Mouse (Mus musculus): Measurements from ENCODE around the gene Wscd2. TPM values are rescaled to one million over a fixed set of nuclear protein-coding genes. Genes with fewer than 3 reads are reported as not detected.

The Wscd2 gene
- polyA plus RNA-seq, 1 experiment from 2014 or later, result 2.2 TPM

- Histone ChIP-seq H3K4me1 (ENCODE audit: control insufficient read depth, insufficient read depth, low read length) (no peaks in the 10 kb centered on the region), H3K9me3 (replicated peaks; ENCODE audit: control insufficient read depth, low read length) (no peaks in the 10 kb centered on the region), H3K36me3 (replicated peaks; ENCODE audit: control insufficient read depth, insufficient read depth, low read depth, low read length) (no peaks in the 10 kb centered on the region), H3K9ac (replicated peaks; ENCODE audit: low read length) (no peak overlapping the region), H3K4me2 (ENCODE audit: low read depth, low read length) (no peak overlapping the region), H3K27ac (replicated peaks; ENCODE audit: low read depth, low read length) (no peak overlapping the region), H3K4me3 (ENCODE audit: low read depth, low read length) (no peak overlapping the region), H3K27me3 (ENCODE audit: control insufficient read depth, insufficient read depth, low read length) (no peaks in the 10 kb centered on the region)
- no peak for DNase-seq (ENCODE audit: low spot score)
- no peak for ATAC-seq (replicated peaks; ENCODE audit: insufficient number of reproducible peaks, low FRiP score, low TSS enrichment, low read depth)
- WGBS, result 73% methylated on average over 6 of the region's 6 CpGs
These were observed 120.4 kb downstream of the Wscd2 start for GRCm38 (mm10) chr5:113610490-113610889.

- Histone ChIP-seq H3K4me1 (ENCODE audit: control insufficient read depth, insufficient read depth, low read length) (no peaks in the 10 kb centered on the region), H3K9ac (replicated peaks; ENCODE audit: low read length) (no peak overlapping the region), H3K27me3 (ENCODE audit: control insufficient read depth, insufficient read depth, low read length) (no peaks in the 10 kb centered on the region), H3K9me3 (replicated peaks; ENCODE audit: control insufficient read depth, low read length) (no peaks in the 10 kb centered on the region), H3K4me3 (ENCODE audit: low read depth, low read length) (no peak overlapping the region), H3K27ac (replicated peaks; ENCODE audit: low read depth, low read length) (no peak overlapping the region), H3K4me2 (ENCODE audit: low read depth, low read length) (no peak overlapping the region), H3K36me3 (replicated peaks; ENCODE audit: control insufficient read depth, insufficient read depth, low read depth, low read length) (no peaks in the 10 kb centered on the region)
- DNase-seq (ENCODE audit: low spot score) (no peak), ATAC-seq (replicated peaks; ENCODE audit: insufficient number of reproducible peaks, low FRiP score, low TSS enrichment, low read depth) (no peak)
- 76% methylated on average over 6 of the region's 6 CpGs for WGBS
These were observed 121.0 kb downstream of the Wscd2 start for GRCm38 (mm10) chr5:113611131-113611530.

- ATAC-seq (replicated peaks; ENCODE audit: insufficient number of reproducible peaks, low FRiP score, low TSS enrichment, low read depth) (no peak), DNase-seq (ENCODE audit: low spot score) (no peak)
- no peaks in the 10 kb centered on the region for H3K27me3 ChIP-seq (ENCODE audit: control insufficient read depth, insufficient read depth, low read length)
- H3K9ac ChIP-seq (replicated peaks; ENCODE audit: low read length), result no peak overlapping the region
- WGBS, result 85% methylated on average over 12 of the region's 12 CpGs
- H3K4me2 ChIP-seq (ENCODE audit: low read depth, low read length), result no peak overlapping the region
- H3K36me3 ChIP-seq (replicated peaks; ENCODE audit: control insufficient read depth, insufficient read depth, low read depth, low read length), result no peaks in the 10 kb centered on the region
- H3K4me1 ChIP-seq (ENCODE audit: control insufficient read depth, insufficient read depth, low read length), result no peaks in the 10 kb centered on the region
- no peaks in the 10 kb centered on the region for H3K9me3 ChIP-seq (replicated peaks; ENCODE audit: control insufficient read depth, low read length)
- H3K4me3 ChIP-seq (ENCODE audit: low read depth, low read length), result no peak overlapping the region
- no peak overlapping the region for H3K27ac ChIP-seq (replicated peaks; ENCODE audit: low read depth, low read length)
These were observed 121.7 kb downstream of the Wscd2 start for GRCm38 (mm10) chr5:113611771-113612233.

GRCm38 (mm10) chr5:113618716-113619115, 128.6 kb downstream of the Wscd2 start:
- ATAC-seq (replicated peaks; ENCODE audit: insufficient number of reproducible peaks, low FRiP score, low TSS enrichment, low read depth) (no peak), DNase-seq (ENCODE audit: low spot score) (no peak)
- WGBS, result 85% methylated on average over 4 of the region's 4 CpGs
- Histone ChIP-seq H3K4me2 (ENCODE audit: low read depth, low read length) (no peak overlapping the region), H3K9ac (replicated peaks; ENCODE audit: low read length) (no peak overlapping the region), H3K9me3 (replicated peaks; ENCODE audit: control insufficient read depth, low read length) (no peaks in the 10 kb centered on the region), H3K27me3 (ENCODE audit: control insufficient read depth, insufficient read depth, low read length) (no peaks in the 10 kb centered on the region), H3K4me3 (ENCODE audit: low read depth, low read length) (no peak overlapping the region), H3K27ac (replicated peaks; ENCODE audit: low read depth, low read length) (no peak overlapping the region), H3K4me1 (ENCODE audit: control insufficient read depth, insufficient read depth, low read length) (no peaks in the 10 kb centered on the region), H3K36me3 (replicated peaks; ENCODE audit: control insufficient read depth, insufficient read depth, low read depth, low read length) (no peaks in the 10 kb centered on the region)

GRCm38 (mm10) chr5:113619151-113619550, 129.0 kb downstream of the Wscd2 start:
- ATAC-seq (replicated peaks; ENCODE audit: insufficient number of reproducible peaks, low FRiP score, low TSS enrichment, low read depth) (no peak), DNase-seq (ENCODE audit: low spot score) (no peak)
- H3K27ac ChIP-seq (replicated peaks; ENCODE audit: low read depth, low read length), result no peak overlapping the region
- H3K36me3 ChIP-seq (replicated peaks; ENCODE audit: control insufficient read depth, insufficient read depth, low read depth, low read length), result no peaks in the 10 kb centered on the region
- 80% methylated on average over 1 of the region's 1 CpGs for WGBS
- H3K27me3 ChIP-seq (ENCODE audit: control insufficient read depth, insufficient read depth, low read length), result no peaks in the 10 kb centered on the region
- no peak overlapping the region for H3K9ac ChIP-seq (replicated peaks; ENCODE audit: low read length)
- H3K9me3 ChIP-seq (replicated peaks; ENCODE audit: control insufficient read depth, low read length), result no peaks in the 10 kb centered on the region
- no peak overlapping the region for H3K4me2 ChIP-seq (ENCODE audit: low read depth, low read length)
- no peaks in the 10 kb centered on the region for H3K4me1 ChIP-seq (ENCODE audit: control insufficient read depth, insufficient read depth, low read length)
- H3K4me3 ChIP-seq (ENCODE audit: low read depth, low read length), result no peak overlapping the region

GRCm38 (mm10) chr5:113620130-113620716, 130.1 kb downstream of the Wscd2 start:
- WGBS, result 65% methylated on average over 16 of the region's 16 CpGs
- no peaks in the 10 kb centered on the region for H3K4me1 ChIP-seq (ENCODE audit: control insufficient read depth, insufficient read depth, low read length)
- H3K27me3 ChIP-seq (ENCODE audit: control insufficient read depth, insufficient read depth, low read length), result no peaks in the 10 kb centered on the region
- H3K4me3 ChIP-seq (ENCODE audit: low read depth, low read length), result no peak overlapping the region
- no peak overlapping the region for H3K4me2 ChIP-seq (ENCODE audit: low read depth, low read length)
- no peak overlapping the region for H3K27ac ChIP-seq (replicated peaks; ENCODE audit: low read depth, low read length)
- no peaks in the 10 kb centered on the region for H3K9me3 ChIP-seq (replicated peaks; ENCODE audit: control insufficient read depth, low read length)
- no peak overlapping the region for H3K9ac ChIP-seq (replicated peaks; ENCODE audit: low read length)
- no peaks in the 10 kb centered on the region for H3K36me3 ChIP-seq (replicated peaks; ENCODE audit: control insufficient read depth, insufficient read depth, low read depth, low read length)
- ATAC-seq (replicated peaks; ENCODE audit: insufficient number of reproducible peaks, low FRiP score, low TSS enrichment, low read depth) (no peak), DNase-seq (ENCODE audit: low spot score) (no peak)

GRCm38 (mm10) chr5:113620999-113621398, 130.9 kb downstream of the Wscd2 start:
- DNase-seq (ENCODE audit: low spot score) (no peak), ATAC-seq (replicated peaks; ENCODE audit: insufficient number of reproducible peaks, low FRiP score, low TSS enrichment, low read depth) (no peak)
- Histone ChIP-seq H3K9ac (replicated peaks; ENCODE audit: low read length) (no peak overlapping the region), H3K4me3 (ENCODE audit: low read depth, low read length) (no peak overlapping the region), H3K27ac (replicated peaks; ENCODE audit: low read depth, low read length) (no peak overlapping the region), H3K36me3 (replicated peaks; ENCODE audit: control insufficient read depth, insufficient read depth, low read depth, low read length) (no peaks in the 10 kb centered on the region), H3K9me3 (replicated peaks; ENCODE audit: control insufficient read depth, low read length) (no peaks in the 10 kb centered on the region), H3K4me1 (ENCODE audit: control insufficient read depth, insufficient read depth, low read length) (no peaks in the 10 kb centered on the region), H3K4me2 (ENCODE audit: low read depth, low read length) (no peak overlapping the region), H3K27me3 (ENCODE audit: control insufficient read depth, insufficient read depth, low read length) (no peaks in the 10 kb centered on the region)
- WGBS, result 67% methylated on average over 7 of the region's 7 CpGs

- H3K4me2 ChIP-seq (ENCODE audit: low read depth, low read length), result no peak overlapping the region
- H3K4me3 ChIP-seq (ENCODE audit: low read depth, low read length), result no peak overlapping the region
- ATAC-seq (replicated peaks; ENCODE audit: insufficient number of reproducible peaks, low FRiP score, low TSS enrichment, low read depth), result no peak
- no peaks in the 10 kb centered on the region for H3K27me3 ChIP-seq (ENCODE audit: control insufficient read depth, insufficient read depth, low read length)
- no peaks in the 10 kb centered on the region for H3K9me3 ChIP-seq (replicated peaks; ENCODE audit: control insufficient read depth, low read length)
- 13% methylated on average over 2 of the region's 2 CpGs for WGBS
- H3K4me1 ChIP-seq (ENCODE audit: control insufficient read depth, insufficient read depth, low read length), result no peaks in the 10 kb centered on the region
- DNase-seq (ENCODE audit: low spot score), result peak; percentile 16
- H3K36me3 ChIP-seq (replicated peaks; ENCODE audit: control insufficient read depth, insufficient read depth, low read depth, low read length), result no peaks in the 10 kb centered on the region
- H3K9ac ChIP-seq (replicated peaks; ENCODE audit: low read length), result no peak overlapping the region
- H3K27ac ChIP-seq (replicated peaks; ENCODE audit: low read depth, low read length), result no peak overlapping the region
These were observed 132.9 kb downstream of the Wscd2 start for GRCm38 (mm10) chr5:113623052-113623451.
